Mouse (Mus musculus): Measurements from ENCODE around the gene Gm12888. TPM values are rescaled to one million over a fixed set of nuclear protein-coding genes. Genes with fewer than 3 reads are reported as not detected.
"Not testable (repeated sequence)": the region's sequence is repeated elsewhere in the genome, so short reads cannot be mapped to it uniquely, and the experiment has no call there.

Gene Gm12888
- total RNA-seq (2014; fragmentation: Nextera tagmentation) (not detected in 2 replicates), total RNA-seq (2017) (not detected in 2 replicates)

GRCm38 (mm10) chr4:121324817-121325216 is at the start of gene Gm12888:
TSS of gene Gm12888 (minus strand) at chr4:121324917.
- ATAC-seq (replicated peaks; ENCODE audit: poor library complexity, severe bottlenecking): not testable (repeated sequence)

Other genes starting within 250 kb of the Gm12888 start
- 45.8 and 60.4 TPM in 2 replicates for gene Zmpste24, start 226.7 kb downstream of the Gm12888 start, total RNA-seq (2014; fragmentation: Nextera tagmentation)
- gene Zmpste24, start 226.7 kb downstream of the Gm12888 start, total RNA-seq (2017): 61.7 and 81.3 TPM in 2 replicates
- gene Tmco2, start 215.7 kb downstream of the Gm12888 start, total RNA-seq (2014; fragmentation: Nextera tagmentation): not detected in 2 replicates
- not detected in 2 replicates for gene Tmco2, start 215.7 kb downstream of the Gm12888 start, total RNA-seq (2017)
- gene Rlf, start 109.8 kb downstream of the Gm12888 start, total RNA-seq (2014; fragmentation: Nextera tagmentation): 9.4 and 11.3 TPM in 2 replicates
- gene Rlf, start 109.8 kb downstream of the Gm12888 start, total RNA-seq (2017): 23.1 and 23.7 TPM in 2 replicates
- not detected in 2 replicates for gene Gm12886, start 98.2 kb upstream of the Gm12888 start, total RNA-seq (2014; fragmentation: Nextera tagmentation)
- gene Gm12886, start 98.2 kb upstream of the Gm12888 start, total RNA-seq (2017): not detected in 2 replicates

Data from granulocyte monocyte progenitor cell, adult 5-6 weeks (primary cell).